Mouse (Mus musculus) splenic B cell, adult 2 months (primary cell): ENCODE measurements around the gene Ehmt2.

ENCODE experiments used
- DNase-seq: peaks from one replicate; pipeline ENCODE4 v3.0.0-alpha.2; 2011; ENCODE audit warnings: low read depth, low spot score
- H3K27me3 ChIP-seq: 2 replicates; pipeline ENCODE4 v1.6.1; 2012; ENCODE audit warnings: mild to moderate bottlenecking, low read length, moderate library complexity, mixed read lengths; ENCODE audit not compliant: control insufficient read depth, poor library complexity, insufficient read depth, severe bottlenecking
- H3K36me3 ChIP-seq: 2 replicates; pipeline ENCODE4 v1.6.1; 2012; ENCODE audit warnings: mild to moderate bottlenecking, low read length, moderate library complexity, mixed read lengths; ENCODE audit not compliant: control insufficient read depth, poor library complexity, insufficient read depth, severe bottlenecking

Ehmt2 gene

DNA sequence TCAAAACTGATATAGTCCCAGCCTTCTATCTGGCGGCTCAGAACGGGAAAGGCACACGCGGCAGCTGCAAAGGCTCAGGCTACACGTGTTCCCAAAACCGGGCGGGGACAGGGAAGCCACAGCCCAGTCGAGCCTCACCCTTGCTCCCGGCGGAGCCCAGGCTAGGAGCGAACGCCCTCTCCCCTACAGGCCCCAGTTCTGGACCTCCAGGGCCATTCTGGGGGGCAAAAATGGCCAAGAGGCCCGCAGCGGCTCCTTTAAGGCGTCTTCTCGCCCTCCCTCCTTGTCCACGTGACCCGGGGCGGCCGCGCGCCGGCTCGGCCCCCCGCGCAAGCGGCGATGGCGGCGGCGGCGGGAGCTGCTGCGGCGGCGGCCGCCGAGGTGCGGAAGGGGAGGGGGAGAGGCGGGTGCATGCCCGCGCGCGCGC is at the start of gene Ehmt2, which contains the start of gene C2:
TSS of gene Ehmt2 (plus strand) at position 310 of the 427 bp plus-strand sequence.
TSS of gene C2 (minus strand) at position 106 of the 427 bp plus-strand sequence.
- Histone ChIP-seq H3K27me3 (no peaks in the 10 kb centered on the region), H3K36me3 (0 out of 2 replicates have a peak, but pooled peaks cover 3% of the 10 kb centered on the region)
- DNase-seq = peak; percentile 73

DNA sequence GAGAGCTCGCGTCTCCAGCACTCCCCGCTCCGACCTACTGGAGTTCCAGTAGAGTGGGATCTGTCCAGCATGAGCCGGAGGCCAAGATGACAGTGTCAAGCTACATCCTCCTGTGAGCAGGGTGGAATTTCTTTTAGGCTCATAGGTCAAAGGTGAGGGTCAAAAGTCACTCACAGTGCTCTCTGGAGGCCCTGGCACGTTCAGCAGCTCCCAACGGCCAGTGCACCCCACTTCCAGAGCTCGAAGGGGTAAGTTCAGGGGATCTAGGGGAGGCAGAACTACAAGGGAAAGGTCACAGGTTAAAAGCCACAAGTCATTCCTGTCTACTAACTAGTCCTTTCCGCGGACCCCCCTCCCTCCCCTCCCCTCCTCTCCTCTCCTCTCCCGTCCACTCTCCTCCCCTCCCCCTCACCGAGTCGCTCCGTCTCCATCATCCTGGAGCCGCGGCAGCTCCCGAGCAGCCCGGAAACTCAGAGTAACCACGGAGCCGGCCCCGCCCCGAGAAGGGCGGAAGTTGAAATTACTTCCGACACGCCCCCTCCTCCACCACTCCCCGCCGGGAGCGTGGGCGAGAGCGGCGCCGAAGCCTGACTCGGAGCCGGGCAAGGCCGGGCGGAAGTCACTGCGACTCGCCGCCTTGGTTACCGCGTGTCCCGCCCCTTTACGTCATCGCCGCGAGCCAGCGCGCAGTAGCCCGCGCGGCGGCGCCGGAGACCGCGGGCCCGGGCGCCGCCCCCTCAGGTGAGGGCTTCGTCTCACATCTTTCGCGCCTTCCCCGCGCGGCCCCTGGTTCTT is 48.4 kb upstream of the Ehmt2 start, which contains the start of the genes Skiv2l and Nelfe:
TSS of gene Skiv2l (minus strand) at position 489 of the 795 bp plus-strand sequence.
TSS of gene Nelfe (plus strand) at position 670 of the 795 bp plus-strand sequence.
- peaks cover 4% of the 10 kb centered on the region for H3K36me3 ChIP-seq
- peak; percentile 98 for DNase-seq
- H3K27me3 ChIP-seq = no peaks in the 10 kb centered on the region

DNA sequence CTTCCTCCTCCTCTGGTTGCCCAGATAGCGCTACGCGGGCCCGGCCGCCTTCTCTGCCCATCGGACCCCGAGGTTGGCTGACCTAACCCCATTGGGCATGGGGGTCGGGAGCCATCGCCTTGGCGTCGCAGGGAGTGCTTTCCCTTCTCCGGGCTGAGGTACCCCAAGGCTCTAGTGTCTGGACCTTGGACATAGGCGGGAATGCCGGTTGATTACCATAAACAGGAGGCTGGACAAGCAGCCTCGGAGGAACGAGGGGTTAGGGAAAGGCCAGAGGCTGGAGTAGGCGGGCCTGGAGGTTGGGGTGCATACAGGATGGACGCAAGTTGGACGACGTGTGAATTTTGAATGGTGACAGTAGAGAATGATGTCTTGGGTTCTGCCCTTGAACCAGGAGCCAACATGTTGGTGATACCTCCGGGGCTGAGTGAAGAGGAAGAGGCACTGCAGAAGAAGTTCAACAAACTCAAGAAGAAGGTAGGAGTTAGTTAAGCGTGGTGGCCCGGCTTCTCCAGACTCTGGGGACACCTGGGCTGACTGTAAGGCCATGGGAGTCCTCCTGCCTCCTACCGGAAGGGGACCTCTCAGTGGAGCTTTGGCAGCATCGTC is 47.6 kb upstream of the Ehmt2 start:
- Histone ChIP-seq H3K27me3 (no peaks in the 10 kb centered on the region), H3K36me3 (peaks cover 4% of the 10 kb centered on the region)
- DNase-seq = no peak

DNA sequence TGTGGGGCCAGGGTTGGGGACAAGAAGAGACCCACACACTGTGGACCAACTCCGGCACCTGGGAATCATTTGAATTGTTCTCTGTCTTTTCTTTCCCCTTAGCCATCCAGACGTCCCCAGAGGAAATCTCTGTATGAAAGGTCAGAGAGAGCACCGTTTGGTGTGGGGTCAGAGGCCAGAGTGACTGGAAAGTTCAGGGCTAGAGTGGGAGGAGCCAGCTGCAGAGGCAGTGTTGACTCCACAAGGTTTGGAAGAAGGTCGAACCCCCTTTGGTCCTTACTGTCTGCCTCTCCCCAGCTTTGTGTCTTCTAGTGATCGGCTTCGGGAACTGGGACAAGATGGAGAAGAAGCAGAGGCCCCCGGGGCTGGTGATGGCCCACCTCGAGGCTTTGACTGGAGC is 44.8 kb upstream of the Ehmt2 start:
- no peak for DNase-seq
- Histone ChIP-seq H3K27me3 (no peaks in the 10 kb centered on the region), H3K36me3 (no peaks in the 10 kb centered on the region; the same call in 1 of the 2 replicates)

DNA sequence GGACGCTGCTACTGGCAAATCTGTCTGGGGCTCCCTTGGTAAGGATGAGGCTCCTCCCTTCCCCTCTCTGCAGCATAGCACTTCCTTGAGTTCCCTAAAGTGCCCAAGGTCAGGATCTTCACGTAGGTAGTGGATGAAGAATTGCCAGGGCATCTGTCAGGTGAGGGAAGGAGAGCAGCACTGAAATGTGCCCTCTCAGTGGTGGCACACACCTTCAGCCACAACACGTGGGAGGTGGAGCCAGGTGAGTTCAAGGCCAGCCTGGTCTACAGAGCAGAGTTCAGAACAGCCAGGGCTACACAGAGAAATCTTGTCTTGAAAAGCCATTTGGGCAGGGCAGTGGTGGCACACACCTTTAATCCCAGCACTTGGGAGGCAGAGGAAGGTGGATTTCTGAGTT is 43.5 kb upstream of the Ehmt2 start:
- DNase-seq = no peak
- no peaks in the 10 kb centered on the region for H3K27me3 ChIP-seq
- H3K36me3 ChIP-seq = no peaks in the 10 kb centered on the region; the same call in 1 of the 2 replicates

DNA sequence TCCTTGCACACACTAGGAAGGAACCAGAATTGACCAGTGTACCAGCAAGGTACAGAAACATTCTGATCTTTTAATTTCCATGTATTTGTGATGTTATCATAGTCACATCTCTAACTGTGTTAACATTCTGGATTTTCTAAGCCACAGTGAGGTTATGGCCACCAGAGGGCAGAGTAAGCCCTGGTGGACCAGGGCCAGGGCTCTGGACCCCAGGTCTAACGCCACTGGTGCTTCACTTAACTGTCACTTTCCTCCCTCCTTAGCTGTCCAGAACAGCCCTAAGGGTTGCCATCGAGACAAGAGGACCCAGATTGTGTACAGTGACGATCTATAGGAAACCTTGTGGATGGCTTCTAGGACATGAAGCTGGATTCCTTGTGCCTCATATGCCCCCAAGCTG is 42.4 kb upstream of the Ehmt2 start:
- no peaks in the 10 kb centered on the region for H3K27me3 ChIP-seq
- H3K36me3 ChIP-seq = no peaks in the 10 kb centered on the region; the same call in 1 of the 2 replicates
- DNase-seq = peak; percentile 76

DNA sequence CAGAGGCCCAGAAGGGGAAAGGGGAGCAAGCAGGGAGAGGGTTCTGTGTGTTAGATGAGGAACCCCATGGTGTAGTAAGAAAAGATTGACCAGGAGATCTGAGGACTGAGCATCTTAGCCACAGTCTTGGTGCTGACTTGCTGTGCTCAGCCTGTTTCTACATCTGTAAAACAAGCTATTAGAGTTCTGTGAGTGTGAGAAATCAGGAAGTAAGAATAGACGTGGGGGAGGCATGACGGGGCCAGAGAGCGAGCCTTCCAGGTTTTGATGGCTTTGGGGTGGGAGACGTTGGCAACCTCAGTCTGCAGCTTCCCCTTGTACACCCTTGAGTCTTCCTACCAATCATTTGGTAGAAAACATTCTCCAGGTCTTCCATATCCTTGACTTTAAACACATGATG is 39.6 kb upstream of the Ehmt2 start:
- Histone ChIP-seq H3K27me3 (no peaks in the 10 kb centered on the region), H3K36me3 (no peaks in the 10 kb centered on the region)
- no peak for DNase-seq

DNA sequence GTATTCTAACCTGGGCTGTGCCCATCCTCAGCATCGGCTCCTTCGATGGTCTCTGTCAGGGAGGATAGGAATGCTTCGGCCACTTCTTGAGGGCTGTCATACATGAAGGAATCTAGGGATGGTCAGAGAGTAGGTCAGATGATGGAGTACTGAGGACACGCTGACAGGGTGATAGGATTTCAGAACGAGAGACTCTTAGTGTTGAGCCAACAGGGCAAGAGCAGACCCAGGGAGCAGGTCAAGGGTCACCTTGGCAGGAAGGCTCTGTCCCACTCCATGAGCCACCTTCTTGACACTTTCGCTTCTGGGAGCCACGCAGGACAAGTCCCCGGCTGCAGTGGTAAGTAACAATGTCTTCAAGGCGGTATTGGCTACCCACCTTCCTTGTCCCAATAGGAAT is 37.8 kb upstream of the Ehmt2 start:
- no peak for DNase-seq
- Histone ChIP-seq H3K36me3 (no peaks in the 10 kb centered on the region), H3K27me3 (no peaks in the 10 kb centered on the region)

DNA sequence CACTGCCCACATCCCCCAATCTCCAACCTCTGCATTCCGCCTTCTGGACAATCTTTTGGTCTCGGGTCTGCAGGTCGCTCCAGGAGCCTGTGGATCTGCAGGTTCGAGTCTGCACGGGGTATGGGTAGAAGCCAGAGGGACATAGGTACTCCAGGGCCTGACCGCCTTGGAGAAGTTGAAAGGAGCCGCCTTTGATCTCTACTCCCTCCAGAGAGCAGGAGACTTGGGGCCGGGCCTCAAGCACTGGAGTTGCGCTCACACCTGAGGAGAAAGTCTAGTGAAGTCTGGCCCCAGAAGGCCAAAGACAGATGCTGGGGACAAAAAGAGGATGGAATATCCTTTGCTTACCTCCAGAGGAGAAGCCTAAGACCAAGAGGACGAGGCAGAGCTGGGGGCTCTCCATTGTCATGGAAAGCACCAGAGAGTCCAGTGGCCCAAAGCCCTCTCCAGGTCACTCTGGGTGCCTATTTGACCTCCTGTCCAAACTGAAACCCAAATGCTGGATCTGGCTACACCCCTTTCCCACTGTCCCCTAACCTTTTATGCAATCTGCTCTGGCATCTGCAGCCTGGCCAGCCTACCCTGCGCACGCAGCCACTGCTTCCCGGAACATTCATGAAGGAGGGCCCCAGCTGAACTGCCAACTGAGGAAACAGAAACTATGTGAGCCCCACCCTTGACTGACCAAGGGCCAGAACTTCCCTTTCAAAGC is 36.4 kb upstream of the Ehmt2 start:
- H3K36me3 ChIP-seq = no peaks in the 10 kb centered on the region
- H3K27me3 ChIP-seq = no peaks in the 10 kb centered on the region
- no peak for DNase-seq

DNA sequence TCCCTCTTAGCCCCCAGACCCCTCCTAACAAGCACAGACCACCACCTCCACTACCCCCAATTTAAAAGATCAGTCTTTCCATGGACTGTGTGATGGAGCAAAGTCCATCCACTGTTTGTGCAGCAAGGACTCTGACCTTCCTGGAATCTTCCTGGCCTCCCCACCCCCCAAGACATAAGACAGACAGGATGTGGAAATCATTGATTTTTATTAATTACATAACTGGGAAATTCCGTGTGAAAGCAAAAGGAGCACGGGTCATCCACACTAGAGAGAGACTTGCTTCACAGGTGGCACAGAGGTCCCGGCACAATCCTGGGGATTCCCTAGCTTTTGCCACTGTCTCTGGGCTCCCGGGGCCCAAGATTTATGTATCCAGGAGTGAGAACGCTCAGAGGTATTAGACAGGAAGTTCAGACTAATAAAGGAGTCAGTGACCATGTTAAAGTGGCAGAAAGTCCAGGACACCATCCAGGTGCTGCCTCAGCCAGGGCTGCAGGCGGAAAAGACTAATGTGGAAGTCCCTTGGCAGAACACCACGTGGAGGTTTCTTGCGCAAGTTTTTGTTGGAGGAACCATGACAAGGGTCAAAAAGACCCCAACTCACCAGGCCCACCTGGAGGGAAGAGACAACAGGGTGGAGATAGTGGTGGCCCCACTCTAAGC is 35.7 kb upstream of the Ehmt2 start, which contains the start of gene Cfb:
TSS of gene Cfb (minus strand) at position 103 of the 666 bp plus-strand sequence.
- Histone ChIP-seq H3K36me3 (no peaks in the 10 kb centered on the region), H3K27me3 (no peaks in the 10 kb centered on the region)
- DNase-seq = no peak

DNA sequence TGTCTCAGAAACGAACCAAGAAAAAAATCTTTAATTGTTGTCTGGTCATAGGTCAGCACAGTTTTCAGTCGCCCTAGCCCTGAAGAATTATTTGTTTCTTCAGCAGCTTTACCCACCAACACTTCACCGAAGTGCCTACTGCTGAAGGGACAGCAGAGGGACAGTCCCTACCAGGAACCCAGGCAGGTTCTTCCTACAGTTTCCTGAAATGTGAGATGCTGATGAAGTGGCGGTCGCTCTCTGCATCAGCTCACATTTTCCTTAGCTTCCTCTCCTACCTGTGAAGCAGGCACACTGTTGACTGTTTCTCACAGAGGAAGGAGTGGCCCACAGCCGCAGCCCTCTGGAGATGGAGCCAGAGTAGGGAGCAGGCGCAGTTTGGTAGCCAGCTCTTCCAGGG is 32.3 kb upstream of the Ehmt2 start:
- no peak for DNase-seq
- no peaks in the 10 kb centered on the region for H3K36me3 ChIP-seq

DNA sequence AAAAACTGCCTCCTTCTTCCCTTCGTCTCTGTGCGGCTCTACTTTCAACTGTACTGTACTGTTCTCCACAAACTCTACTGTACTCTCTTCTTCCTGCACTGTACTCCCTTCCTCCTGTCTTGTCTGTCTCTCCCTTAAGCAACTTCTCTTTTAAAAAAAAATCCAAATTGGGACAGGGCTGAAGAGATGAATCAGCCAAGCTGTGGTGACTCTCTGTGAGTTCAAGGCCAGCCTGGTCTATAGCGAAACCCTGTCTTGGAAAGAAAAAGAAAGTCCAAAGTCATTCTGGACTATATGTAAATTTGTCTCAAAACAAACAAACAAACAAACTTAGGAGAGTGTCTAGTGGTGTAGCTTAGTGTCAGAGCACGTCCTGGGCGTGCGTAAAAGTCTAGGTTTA is 23.9 kb upstream of the Ehmt2 start:
- no peaks in the 10 kb centered on the region for H3K27me3 ChIP-seq
- no peak for DNase-seq

More for the DNA sequence above, 32.3 kb upstream of the Ehmt2 start:
- no peaks in the 10 kb centered on the region for H3K27me3 ChIP-seq

DNA sequence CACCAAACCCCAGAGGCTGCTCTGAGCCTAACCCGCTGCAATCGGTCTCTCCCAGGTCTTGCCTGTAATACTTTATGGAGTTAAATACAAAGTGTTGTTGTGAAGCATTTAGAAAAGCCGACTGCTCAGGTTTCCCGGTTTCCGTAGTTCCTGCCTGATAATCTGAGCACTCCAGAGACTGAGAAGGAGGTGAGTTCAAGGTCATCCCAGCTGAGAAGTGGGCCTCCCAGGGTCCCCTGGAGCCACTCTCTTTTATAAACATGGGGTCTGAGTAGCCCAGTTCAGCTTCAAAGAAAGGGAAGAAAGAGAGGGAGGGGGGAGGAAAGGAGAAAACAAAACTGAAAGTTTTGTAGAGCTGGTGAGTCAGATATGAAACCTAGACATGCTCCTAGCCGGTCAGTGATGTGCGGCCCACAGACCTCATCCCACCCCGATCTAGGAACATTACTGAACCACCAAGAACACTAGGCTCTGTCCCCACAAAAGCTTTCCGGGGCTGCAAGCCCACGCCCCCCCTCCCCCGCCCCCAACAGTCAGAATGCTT is 18.9 kb upstream of the Ehmt2 start, which contains the start of gene Zbtb12:
TSS of gene Zbtb12 (plus strand) at position 148 of the 544 bp plus-strand sequence.
- DNase-seq = peak; percentile 30
- Histone ChIP-seq H3K36me3 (no peaks in the 10 kb centered on the region), H3K27me3 (no peaks in the 10 kb centered on the region)

More for the DNA sequence above, 23.9 kb upstream of the Ehmt2 start:
- no peaks in the 10 kb centered on the region for H3K36me3 ChIP-seq

DNA sequence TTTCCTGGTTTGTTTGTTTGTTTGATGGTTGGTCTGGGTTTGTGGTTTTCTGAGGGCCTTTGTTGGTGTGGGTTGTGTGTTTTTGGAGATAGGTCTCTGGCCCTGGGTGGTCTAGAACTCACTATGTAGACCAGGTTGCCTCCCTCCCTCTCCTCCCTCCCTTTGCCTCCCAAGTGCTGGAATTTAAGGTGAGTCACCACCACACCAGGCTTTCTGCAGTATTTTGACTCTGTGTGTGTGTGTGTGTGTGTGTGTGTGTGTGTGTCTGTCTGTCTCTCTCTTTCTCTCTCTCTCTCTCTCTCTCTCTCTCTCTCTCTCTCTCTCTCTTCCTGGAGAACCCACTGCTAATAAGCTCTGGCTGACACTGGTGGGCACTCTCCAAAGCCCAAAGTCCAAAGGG is 17.1 kb upstream of the Ehmt2 start:
- H3K27me3 ChIP-seq = no peaks in the 10 kb centered on the region
- no peak for DNase-seq
- H3K36me3 ChIP-seq = no peaks in the 10 kb centered on the region
